Mouse (Mus musculus) heart, embryonic 15.5 days (tissue): ENCODE data around the gene Zfp683. TPM values are rescaled to one million over a fixed set of nuclear protein-coding genes. Genes with fewer than 3 reads are reported as not detected.

Experiments
- ATAC-seq: fragments of 200-750 bp; cut with Nextera tagmentation; replicated peaks from 2 replicates; pipeline ENCODE4 v1.8.0; 2017; ENCODE audit warnings: low read depth, moderate TSS enrichment; ENCODE audit not compliant: insufficient number of reproducible peaks, insufficient read depth, low FRiP score
- H3K27ac ChIP-seq: fragments of 300-500 bp; sonication (generic); 2 replicates; pipeline ENCODE4 v1.5.1; 2015; ENCODE audit warnings: mild to moderate bottlenecking, inconsistent platforms
- H3K27me3 ChIP-seq: fragments of 300-500 bp; sonication (generic); 2 replicates; pipeline ENCODE4 v1.6.1; 2015; ENCODE audit warnings: inconsistent platforms
- H3K36me3 ChIP-seq: fragments of 300-500 bp; sonication (generic); 2 replicates; pipeline ENCODE4 v1.6.1; 2015; ENCODE audit warnings: mild to moderate bottlenecking, inconsistent platforms
- H3K4me1 ChIP-seq: fragments of 300-500 bp; sonication (generic); replicated peaks from 2 replicates; pipeline ENCODE4 v1.6.1; 2015; ENCODE audit warnings: inconsistent platforms
- H3K4me2 ChIP-seq: fragments of 300-500 bp; sonication (generic); 2 replicates; pipeline ENCODE4 v1.6.1; 2015; ENCODE audit warnings: inconsistent platforms, mild to moderate bottlenecking, moderate library complexity
- H3K4me3 ChIP-seq: fragments of 300-500 bp; sonication (generic); 2 replicates; pipeline ENCODE4 v1.5.1; 2015; ENCODE audit warnings: mild to moderate bottlenecking, inconsistent platforms
- H3K9ac ChIP-seq: fragments of 300-500 bp; sonication (generic); 2 replicates; pipeline ENCODE4 v1.6.1; 2015; ENCODE audit warnings: mild to moderate bottlenecking, inconsistent platforms
- H3K9me3 ChIP-seq: fragments of 300-500 bp; sonication (generic); replicated peaks from 2 replicates; pipeline ENCODE4 v1.6.1; 2016; ENCODE audit warnings: inconsistent platforms
- WGBS: fragments of 180-500 bp; shearing (Covaris S2); methylation state at CpG from one replicate; pipeline ENCODE4 v1.1.7; 2015; ENCODE audit warnings: mixed read lengths; 5-methylcytosine and 5-hydroxymethylcytosine counted together
- polyA plus RNA-seq: library from polyadenylated mRNA; unstranded; fragments of >200 nt; fragmentation: Nextera tagmentation; extraction: Ambion mirVana; gene quantifications from 2 replicates; pipeline ENCODE4 v1.2.1, GENCODE M21; 2015

Zfp683 gene
- polyA plus RNA-seq, 1 experiment from 2014 or later = not detected

DNA sequence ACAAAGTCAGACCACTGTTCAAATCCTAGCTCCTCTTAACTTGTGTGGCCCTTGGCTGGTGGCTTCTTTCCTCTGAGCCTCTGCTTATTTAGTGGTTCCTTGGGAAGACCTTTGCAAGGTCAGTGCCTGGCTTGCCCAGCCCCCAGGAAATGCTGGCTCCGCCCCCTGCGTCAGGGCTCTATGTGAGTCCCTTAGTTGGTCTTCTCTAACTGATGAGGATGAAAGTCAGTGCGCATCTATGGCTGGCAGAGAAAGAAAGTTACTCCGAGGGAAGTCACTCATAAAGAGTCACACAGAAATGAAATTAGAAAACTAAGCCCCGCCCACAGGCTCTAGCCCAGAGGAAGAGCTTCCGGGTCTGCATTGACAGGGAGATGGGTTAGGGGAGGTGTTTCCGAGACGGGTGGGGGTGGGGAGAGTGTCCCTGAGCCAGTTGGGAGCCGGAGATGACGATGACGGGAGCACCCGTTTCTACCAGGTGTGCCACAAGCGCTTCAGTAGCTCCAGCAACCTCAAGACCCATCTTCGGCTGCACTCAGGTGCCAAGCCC lies 4.6 kb downstream of the Zfp683 start:
- WGBS = 21% methylated on average over 14 of the region's 14 CpGs
- Histone ChIP-seq H3K9ac (no peak overlapping the region), H3K27me3 (peaks cover 29% of the 10 kb centered on the region), H3K36me3 (no peaks in the 10 kb centered on the region), H3K4me1 (0 out of 2 replicates have a peak, but pooled peaks cover 2% of the 10 kb centered on the region), H3K4me3 (peak overlapping the region; percentile 17; the same call in 1 of the 2 replicates), H3K27ac (no peak overlapping the region), H3K4me2 (peak overlapping the region; percentile 36), H3K9me3 (no peaks in the 10 kb centered on the region)
- no peak for ATAC-seq

DNA sequence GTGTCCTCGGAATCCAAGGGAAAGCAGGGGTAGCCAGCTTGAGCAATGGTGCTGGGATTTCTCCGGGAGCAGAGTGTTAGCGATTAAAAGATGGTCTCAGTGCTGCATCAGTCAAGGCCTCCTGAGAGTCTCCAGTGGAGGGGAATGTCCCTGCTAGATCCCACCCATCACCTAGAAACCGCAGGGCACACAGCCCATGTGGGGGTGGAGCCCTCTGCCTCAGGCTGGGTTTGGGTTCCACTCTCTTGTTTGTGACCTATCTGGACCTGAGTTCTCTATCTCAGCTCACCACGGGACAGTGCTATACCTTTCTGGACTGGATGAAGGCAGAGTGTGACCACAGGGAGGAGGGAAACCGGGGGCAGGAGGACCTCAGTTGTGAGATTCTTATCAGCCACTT lies 5.3 kb downstream of the Zfp683 start:
- peaks cover 31% of the 10 kb centered on the region for H3K27me3 ChIP-seq

DNA sequence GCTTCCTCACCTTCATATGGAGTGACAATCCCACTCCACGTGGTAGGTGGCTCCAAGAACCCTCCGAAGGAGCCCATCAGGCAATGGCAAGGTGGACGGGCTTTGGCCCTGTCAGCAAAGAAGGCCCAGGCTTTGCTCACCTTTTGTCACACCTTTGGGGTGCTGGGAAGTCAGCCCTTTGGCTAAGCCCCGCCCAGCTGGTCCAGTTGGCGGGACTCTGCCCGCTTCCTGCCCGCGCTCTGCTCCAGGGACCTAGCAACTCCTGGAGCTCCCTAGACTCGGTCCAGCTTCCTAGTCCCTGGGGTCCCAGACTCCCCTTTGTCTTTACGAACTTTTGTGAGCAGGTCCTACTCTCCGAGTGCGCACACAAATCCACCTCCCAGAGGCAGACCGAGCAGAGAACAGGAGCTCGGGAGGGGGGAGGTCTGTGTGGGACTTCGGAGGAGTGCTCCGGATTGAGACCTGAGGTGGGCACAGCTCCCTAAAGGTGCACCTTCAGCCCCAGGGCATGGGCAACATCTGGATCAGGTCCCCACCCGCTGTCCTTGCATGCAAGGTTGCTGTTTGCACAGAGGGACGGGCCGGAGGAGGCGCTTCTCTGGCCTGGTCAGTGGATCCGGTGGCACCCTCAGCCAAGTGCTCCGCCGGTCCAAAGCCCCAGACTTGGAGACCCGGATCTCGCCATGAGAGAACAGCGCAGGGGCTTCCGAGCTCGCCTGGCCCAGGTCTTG lies 6.7 kb downstream of the Zfp683 start, which contains the start of gene Crybg2:
Gene Crybg2, plus strand, starts transcription at position 681 of the 731 bp plus-strand sequence.
- Histone ChIP-seq H3K27ac (no peak within 1 kb of the TSS), H3K27me3 (peaks cover 37% of the 10 kb centered on the region), H3K4me2 (0 out of 2 replicates have a peak within 1 kb of the TSS, but pooled peaks have one; percentile 2), H3K4me1 (0 out of 2 replicates have a peak, but pooled peaks cover 2% of the 10 kb centered on the region), H3K9me3 (no peaks in the 10 kb centered on the region), H3K4me3 (no peak within 1 kb of the TSS), H3K9ac (no peak within 1 kb of the TSS), H3K36me3 (no peaks in the 10 kb centered on the region)
- no peak for ATAC-seq
- 40% methylated on average over 28 of the region's 28 CpGs for WGBS

More for the DNA sequence above, 5.3 kb downstream of the Zfp683 start:
- Histone ChIP-seq H3K4me2 (no peak overlapping the region), H3K36me3 (no peaks in the 10 kb centered on the region), H3K4me3 (no peak overlapping the region), H3K9ac (no peak overlapping the region), H3K4me1 (0 out of 2 replicates have a peak, but pooled peaks cover 2% of the 10 kb centered on the region), H3K9me3 (no peaks in the 10 kb centered on the region), H3K27ac (no peak overlapping the region)
- 71% methylated on average over 6 of the region's 6 CpGs for WGBS
- no peak for ATAC-seq

DNA sequence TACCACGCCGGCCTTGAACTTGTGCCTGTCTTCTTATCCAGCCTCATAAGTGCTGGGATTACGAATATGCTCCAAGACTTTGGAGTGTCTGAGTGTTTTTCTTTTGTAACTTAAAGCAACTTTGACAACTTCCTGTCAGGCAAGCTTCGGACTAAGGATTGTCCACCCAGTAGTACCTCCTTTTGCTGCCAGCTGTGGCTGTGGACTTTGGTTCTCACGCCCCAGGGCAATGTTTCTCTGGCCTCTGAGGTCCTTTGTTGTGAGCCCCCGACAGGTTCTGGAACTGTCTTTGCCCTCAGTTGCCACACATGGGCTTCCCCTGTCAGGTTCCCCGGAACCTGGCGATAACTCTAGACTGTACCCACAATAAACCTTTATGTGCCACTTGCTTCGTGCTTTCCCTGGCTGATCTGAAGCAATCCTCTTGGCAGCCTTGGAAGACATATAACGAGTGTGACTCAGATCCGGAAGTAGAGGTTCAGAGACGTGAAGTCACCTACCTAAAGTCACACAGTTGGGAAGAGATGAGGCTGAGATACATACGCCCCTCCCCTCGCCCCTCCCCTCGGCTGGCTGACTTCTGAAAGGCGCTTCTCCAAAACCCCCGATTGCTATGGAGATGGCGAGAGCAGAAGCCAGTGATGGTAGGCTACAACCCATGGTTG lies 7.7 kb downstream of the Zfp683 start:
- peaks cover 45% of the 10 kb centered on the region for H3K27me3 ChIP-seq
- WGBS = 56% methylated on average over 18 of the region's 18 CpGs
- H3K36me3 ChIP-seq = no peaks in the 10 kb centered on the region
- H3K27ac ChIP-seq = no peak overlapping the region
- no peaks in the 10 kb centered on the region for H3K9me3 ChIP-seq
- H3K4me1 ChIP-seq = 0 out of 2 replicates have a peak, but pooled peaks cover 7% of the 10 kb centered on the region
- no peak overlapping the region for H3K4me3 ChIP-seq
- no peak overlapping the region for H3K4me2 ChIP-seq
- ATAC-seq = no peak
- H3K9ac ChIP-seq = no peak overlapping the region

DNA sequence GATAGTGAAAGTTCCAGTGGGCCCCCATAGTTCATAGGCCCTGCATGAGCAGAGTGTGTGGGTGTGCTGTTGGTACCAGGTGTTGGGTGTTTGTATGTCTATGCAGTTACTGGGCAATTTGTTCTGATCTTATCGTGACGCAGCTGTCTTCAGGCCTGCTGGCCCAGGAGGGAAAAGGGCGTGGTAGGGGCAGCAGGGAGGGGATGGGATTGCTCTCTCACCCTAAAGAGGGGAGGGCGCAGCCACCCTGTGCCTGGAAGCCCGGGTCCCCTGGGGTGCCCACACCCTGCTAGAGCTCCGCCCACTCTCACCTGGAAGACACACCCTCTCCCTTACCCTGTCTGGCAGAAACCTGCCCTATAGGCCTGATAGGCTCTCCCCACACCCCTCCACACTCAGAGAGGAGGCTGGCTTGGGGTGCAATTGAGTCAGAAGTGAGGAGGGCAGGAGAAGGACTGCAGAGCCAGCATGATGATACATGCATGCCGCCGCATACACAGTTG lies 8.4 kb downstream of the Zfp683 start:
- no peak; the same call in 1 of the 2 replicates for ATAC-seq
- Histone ChIP-seq H3K4me1 (0 out of 2 replicates have a peak, but pooled peaks cover 7% of the 10 kb centered on the region), H3K4me3 (no peak overlapping the region), H3K27me3 (peaks cover 50% of the 10 kb centered on the region), H3K27ac (no peak overlapping the region), H3K4me2 (no peak overlapping the region), H3K9ac (no peak overlapping the region), H3K36me3 (no peaks in the 10 kb centered on the region), H3K9me3 (no peaks in the 10 kb centered on the region)
- 49% methylated on average over 8 of the region's 8 CpGs for WGBS

DNA sequence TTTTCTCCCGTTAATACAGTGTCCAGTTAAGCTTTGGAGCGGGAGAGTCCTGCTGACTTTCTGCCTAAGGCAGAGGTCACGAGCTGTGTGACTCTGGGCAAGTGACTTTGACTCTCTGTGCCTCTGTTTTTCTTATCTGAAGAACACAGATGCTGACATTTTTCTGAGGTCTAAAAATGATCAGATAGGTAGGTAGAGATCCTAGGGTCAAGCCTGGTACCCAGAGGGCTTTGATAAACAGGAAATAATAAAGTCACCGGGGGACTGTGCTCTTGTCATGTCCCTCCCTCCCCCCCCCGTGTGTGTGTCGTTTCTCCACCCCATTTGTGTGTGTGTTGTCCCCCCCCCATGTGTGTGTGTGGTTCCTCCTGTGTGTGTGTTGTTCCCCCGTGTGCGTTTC lies 8.9 kb downstream of the Zfp683 start:
- Histone ChIP-seq H3K4me2 (no peak overlapping the region), H3K4me3 (no peak overlapping the region), H3K4me1 (0 out of 2 replicates have a peak, but pooled peaks cover 7% of the 10 kb centered on the region), H3K27ac (no peak overlapping the region), H3K9me3 (no peaks in the 10 kb centered on the region), H3K36me3 (no peaks in the 10 kb centered on the region), H3K9ac (no peak overlapping the region), H3K27me3 (peaks cover 50% of the 10 kb centered on the region)
- no peak for ATAC-seq
- 62% methylated on average over 8 of the region's 8 CpGs for WGBS

DNA sequence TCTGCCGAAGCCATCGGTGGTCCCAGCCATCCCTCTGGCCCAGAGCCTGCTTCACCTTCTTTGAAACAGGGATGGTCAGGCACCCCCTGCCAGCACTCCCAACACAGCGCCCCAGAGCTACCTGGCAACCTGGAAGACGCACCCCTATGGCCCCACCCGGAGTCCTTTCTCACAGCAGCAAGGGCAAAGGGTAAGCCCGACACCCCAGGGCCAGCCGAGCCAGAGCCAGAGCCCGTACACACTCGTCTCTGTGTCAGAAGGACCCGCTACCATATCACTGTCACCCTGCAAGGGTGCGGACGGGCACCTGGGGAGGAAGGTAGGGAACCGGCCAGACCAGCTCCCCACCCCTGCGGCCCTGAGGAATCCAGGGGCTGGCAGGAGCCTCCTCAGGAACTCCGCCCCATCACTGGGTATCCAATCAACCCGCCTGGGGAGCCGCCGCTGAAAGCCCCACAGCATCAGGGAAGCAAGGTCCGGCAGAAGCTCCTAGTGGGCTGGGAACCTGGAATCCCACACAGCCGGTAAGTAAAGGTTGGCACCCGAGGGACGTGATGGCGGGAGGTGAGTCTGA lies 11.9 kb downstream of the Zfp683 start:
- peaks cover 42% of the 10 kb centered on the region for H3K27me3 ChIP-seq

DNA sequence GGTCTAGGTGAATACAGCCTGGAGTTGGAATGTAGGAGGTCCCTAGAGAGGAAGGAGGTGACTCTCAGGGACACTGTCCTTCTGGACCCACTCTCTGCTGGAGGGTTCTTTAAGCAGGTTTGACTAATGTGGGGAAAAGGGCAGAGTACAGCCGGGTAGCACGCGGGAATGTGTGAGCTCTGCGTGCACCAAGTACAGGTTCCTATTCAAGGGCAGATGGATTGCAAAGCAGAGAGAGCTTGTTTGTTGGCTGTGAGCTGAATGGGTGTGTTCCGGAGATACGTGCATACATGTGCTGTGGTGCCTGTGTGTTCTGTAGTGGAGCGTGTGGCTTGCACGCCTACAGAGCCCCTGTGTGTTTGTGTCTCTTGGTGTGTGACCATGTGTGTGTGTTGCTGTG lies 13.7 kb downstream of the Zfp683 start:
- 88% methylated on average over 8 of the region's 8 CpGs for WGBS
- ATAC-seq = no peak
- Histone ChIP-seq H3K4me3 (no peak overlapping the region), H3K4me2 (no peak overlapping the region), H3K4me1 (0 out of 2 replicates have a peak, but pooled peaks cover 5% of the 10 kb centered on the region), H3K9ac (no peak overlapping the region), H3K27ac (no peak overlapping the region), H3K9me3 (no peaks in the 10 kb centered on the region), H3K27me3 (peaks cover 26% of the 10 kb centered on the region), H3K36me3 (no peaks in the 10 kb centered on the region)

More for the DNA sequence above, 11.9 kb downstream of the Zfp683 start:
- no peak overlapping the region for H3K27ac ChIP-seq
- no peak overlapping the region for H3K9ac ChIP-seq
- no peaks in the 10 kb centered on the region for H3K9me3 ChIP-seq
- WGBS = 22% methylated on average over 23 of the region's 23 CpGs
- no peak overlapping the region for H3K4me2 ChIP-seq
- 0 out of 2 replicates have a peak, but pooled peaks cover 5% of the 10 kb centered on the region for H3K4me1 ChIP-seq
- H3K4me3 ChIP-seq = no peak overlapping the region
- H3K36me3 ChIP-seq = no peaks in the 10 kb centered on the region
- no peak for ATAC-seq

DNA sequence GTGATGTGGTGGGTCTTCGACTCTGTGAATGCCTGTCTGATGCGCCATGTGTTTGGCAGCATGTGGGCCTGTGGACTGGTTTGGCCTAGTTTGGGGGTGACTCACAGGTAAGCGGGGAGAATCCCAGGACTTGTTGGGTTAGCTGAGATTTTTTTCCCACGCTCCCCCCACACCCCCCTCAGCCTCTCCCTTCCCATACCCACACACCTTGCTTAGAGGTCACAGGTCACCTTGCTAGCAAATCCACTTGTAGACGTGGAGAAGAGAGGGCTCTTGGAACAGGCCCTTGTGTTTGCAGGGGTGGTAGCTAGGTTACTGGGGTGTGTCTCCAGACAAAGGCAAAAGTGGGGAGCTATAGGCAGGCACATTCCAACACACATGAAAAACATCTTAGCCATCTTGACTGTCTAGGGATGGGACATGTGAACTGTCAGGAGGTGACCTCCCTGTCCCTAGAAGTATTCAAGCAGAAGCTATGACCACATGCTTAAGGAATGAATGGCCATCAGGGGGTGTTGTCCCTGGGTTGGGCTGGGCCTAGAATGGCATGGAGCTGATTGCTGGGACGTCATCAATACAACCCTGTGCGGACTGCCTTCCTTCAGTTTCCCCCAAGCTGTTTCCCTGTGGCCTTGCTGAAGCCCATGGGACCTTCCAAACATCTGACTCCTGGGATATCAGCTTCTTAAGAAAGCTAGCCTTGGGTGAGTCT lies 14.4 kb downstream of the Zfp683 start:
- no peaks in the 10 kb centered on the region for H3K9me3 ChIP-seq
- no peaks in the 10 kb centered on the region for H3K36me3 ChIP-seq
- no peak overlapping the region for H3K4me2 ChIP-seq
- H3K9ac ChIP-seq = no peak overlapping the region
- H3K4me3 ChIP-seq = no peak overlapping the region
- no peak overlapping the region for H3K27ac ChIP-seq
- H3K4me1 ChIP-seq = 0 out of 2 replicates have a peak, but pooled peaks cover 5% of the 10 kb centered on the region
- peaks cover 26% of the 10 kb centered on the region for H3K27me3 ChIP-seq
- ATAC-seq = no peak
- whole genome bisulfite sequencing = 72% methylated on average over 7 of the region's 7 CpGs

DNA sequence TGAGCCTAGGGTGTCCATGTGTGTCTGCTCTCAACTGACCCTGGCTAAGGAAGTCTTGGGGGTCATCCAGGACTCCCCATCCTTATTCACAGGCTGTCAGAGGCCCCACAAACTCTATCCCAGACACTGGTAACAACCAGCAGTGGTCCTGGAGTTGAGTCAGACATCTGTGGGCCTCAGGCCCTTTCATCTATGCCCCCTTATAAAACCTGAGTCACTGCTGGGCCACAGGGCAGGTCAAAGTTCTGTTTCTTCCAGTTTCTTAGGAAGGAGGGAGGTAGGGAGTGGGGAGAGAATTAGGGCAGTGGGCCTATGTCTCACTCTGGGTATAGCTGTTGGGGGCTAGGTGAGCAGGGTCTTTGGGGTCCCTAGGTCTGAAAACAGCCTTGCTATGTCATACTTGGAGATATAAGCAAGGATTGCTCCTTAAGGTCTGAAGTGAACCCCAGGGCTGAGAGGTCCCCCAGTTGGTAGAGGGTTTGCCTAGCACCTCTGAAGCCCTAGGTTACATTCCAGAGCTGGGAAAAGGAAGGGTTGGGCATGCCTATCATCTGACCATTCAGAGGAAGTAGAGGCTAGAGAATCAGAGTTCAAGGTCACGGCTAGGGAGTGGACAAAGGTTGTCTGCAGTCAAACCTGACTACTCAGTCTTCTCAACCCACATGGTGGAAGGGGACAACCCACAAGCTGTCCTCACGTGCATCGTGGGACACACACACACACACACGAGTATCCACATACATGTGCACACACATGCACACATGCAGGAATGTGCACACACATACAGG lies 15.3 kb downstream of the Zfp683 start:
- Histone ChIP-seq H3K9ac (no peak overlapping the region), H3K27ac (no peak overlapping the region), H3K4me1 (0 out of 2 replicates have a peak, but pooled peaks cover 5% of the 10 kb centered on the region), H3K4me2 (no peak overlapping the region), H3K9me3 (no peaks in the 10 kb centered on the region), H3K4me3 (no peak overlapping the region), H3K27me3 (peaks cover 27% of the 10 kb centered on the region), H3K36me3 (no peaks in the 10 kb centered on the region)
- WGBS = 73% methylated on average over 4 of the region's 4 CpGs
- no peak for ATAC-seq
